Mouse (Mus musculus): Measurements from ENCODE around the gene Sh3bp4. TPM values are rescaled to one million over a fixed set of nuclear protein-coding genes. Genes with fewer than 3 reads are reported as not detected.
A peak's percentile ranks its signal among the peaks of the same experiment; 100 is the strongest.

The Sh3bp4 gene
- polyA plus RNA-seq, 1 experiment from 2014 or later: 22.6 TPM

DNA sequence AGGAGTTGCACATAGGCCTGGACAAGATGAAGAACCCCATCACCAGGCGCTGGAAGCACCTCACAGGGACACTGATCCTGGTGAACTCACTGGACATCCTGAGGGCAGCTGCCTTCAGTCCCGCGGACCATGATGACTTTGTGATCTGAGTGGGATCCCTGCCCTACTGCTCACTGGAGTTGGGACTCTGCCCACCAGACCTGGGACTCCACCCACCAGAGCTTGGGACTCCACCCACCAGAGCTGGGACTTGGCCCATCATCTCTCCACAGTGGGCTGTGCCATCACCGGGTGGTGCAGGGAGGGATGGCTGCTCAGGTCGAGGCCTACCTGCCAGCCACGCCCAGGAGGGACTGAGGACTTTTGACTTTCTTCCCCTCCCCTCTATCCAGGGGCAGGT lies 83.0 kb downstream of the Sh3bp4 start:
- Histone ChIP-seq H3K4me3 (ENCODE audit: low read depth, low read length) (no peak overlapping the region), H3K9me3 (ENCODE audit: control insufficient read depth, low read length) (no peaks in the 10 kb centered on the region), H3K36me3 (ENCODE audit: control insufficient read depth, insufficient read depth, low read length) (peaks cover 44% of the 10 kb centered on the region), H3K27ac (ENCODE audit: low read depth) (no peak overlapping the region), H3K9ac (ENCODE audit: low read length) (no peak overlapping the region), H3K4me1 (replicated peaks; ENCODE audit: control insufficient read depth, insufficient read depth, low read length) (no peaks in the 10 kb centered on the region), H3K4me2 (ENCODE audit: low read length) (no peak overlapping the region), H3K27me3 (replicated peaks; ENCODE audit: control insufficient read depth, insufficient read depth, low read length) (no peaks in the 10 kb centered on the region)
- 80% methylated on average over 6 of the region's 6 CpGs for WGBS
- no peak for DNase-seq (ENCODE audit: low spot score)
- 0 out of 2 replicates have a peak, but pooled peaks have one; percentile 43 for ATAC-seq (replicated peaks; ENCODE audit: low FRiP score, low TSS enrichment, low read depth)

DNA sequence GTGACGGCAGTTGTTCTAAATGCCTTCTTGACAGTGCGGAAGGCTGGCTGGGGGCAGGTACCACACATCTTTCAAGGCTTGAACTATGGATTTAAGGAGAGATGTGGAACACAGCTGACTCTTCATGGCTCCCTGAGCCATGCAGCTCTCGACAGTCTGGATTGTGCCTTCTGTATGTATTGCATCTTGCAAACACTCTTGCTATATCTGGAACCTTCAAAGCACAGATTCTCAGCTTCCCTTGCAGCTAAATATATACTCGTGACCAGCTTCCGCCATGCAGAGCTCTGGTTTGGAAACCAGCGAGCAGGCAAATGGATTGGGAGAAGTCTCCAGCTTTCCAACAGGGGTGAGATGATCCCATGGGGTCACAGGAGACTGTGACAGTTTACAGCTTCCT lies 93.3 kb downstream of the Sh3bp4 start:
- Histone ChIP-seq H3K4me1 (replicated peaks; ENCODE audit: control insufficient read depth, insufficient read depth, low read length) (no peaks in the 10 kb centered on the region), H3K4me3 (ENCODE audit: low read depth, low read length) (no peak overlapping the region), H3K36me3 (ENCODE audit: control insufficient read depth, insufficient read depth, low read length) (no peaks in the 10 kb centered on the region), H3K27ac (ENCODE audit: low read depth) (no peak overlapping the region), H3K27me3 (replicated peaks; ENCODE audit: control insufficient read depth, insufficient read depth, low read length) (no peaks in the 10 kb centered on the region), H3K9ac (ENCODE audit: low read length) (no peak overlapping the region), H3K4me2 (ENCODE audit: low read length) (no peak overlapping the region), H3K9me3 (ENCODE audit: control insufficient read depth, low read length) (peaks cover 3% of the 10 kb centered on the region; the same call in 1 of the 2 replicates)
- DNase-seq (ENCODE audit: low spot score) (no peak), ATAC-seq (replicated peaks; ENCODE audit: low FRiP score, low TSS enrichment, low read depth) (no peak)
- 92% methylated on average over 6 of the region's 6 CpGs for WGBS

DNA sequence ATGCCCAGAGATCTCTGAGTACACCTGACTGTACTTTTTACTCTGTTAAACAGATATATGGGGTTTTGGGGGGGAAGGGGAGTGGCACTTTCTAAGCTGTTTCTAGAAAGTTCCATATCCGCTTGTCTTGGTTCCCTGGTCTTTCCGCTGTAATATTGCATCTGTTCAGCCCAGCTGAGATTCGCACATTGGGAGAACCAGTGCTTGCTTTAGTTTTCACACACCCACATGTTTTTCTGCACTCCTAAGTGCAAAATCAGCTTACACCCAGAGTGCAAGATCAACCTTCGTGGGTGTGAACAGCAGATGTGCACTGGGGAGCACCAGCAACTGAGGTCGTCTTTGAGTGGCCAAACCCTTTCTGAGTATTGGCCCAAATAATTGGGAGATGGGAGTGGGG lies 94.1 kb downstream of the Sh3bp4 start:
- ATAC-seq (replicated peaks; ENCODE audit: low FRiP score, low TSS enrichment, low read depth): no peak
- 84% methylated on average over 5 of the region's 5 CpGs for WGBS

DNA sequence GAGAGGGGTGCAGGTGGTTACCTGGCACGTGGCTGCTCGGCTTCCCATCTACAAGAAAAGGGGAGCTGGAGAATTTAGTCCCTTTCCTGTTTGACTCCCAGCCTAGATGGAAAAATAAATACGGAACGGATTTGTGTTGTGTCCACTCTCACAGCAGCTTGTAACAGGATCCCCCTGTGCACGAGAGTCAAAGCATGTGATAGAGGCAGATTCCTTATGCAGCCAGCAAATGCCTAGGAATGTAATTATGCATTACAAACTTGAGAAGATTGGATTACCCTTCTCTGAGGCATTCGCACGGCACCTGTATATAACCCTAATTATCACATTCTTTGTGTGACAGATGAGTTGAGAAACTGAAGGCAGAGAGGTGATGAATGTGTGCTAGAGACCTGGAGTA lies 94.5 kb downstream of the Sh3bp4 start:
- Histone ChIP-seq H3K9me3 (ENCODE audit: control insufficient read depth, low read length) (peaks cover 3% of the 10 kb centered on the region; the same call in 1 of the 2 replicates), H3K4me1 (replicated peaks; ENCODE audit: control insufficient read depth, insufficient read depth, low read length) (no peaks in the 10 kb centered on the region), H3K9ac (ENCODE audit: low read length) (no peak overlapping the region), H3K4me2 (ENCODE audit: low read length) (no peak overlapping the region), H3K4me3 (ENCODE audit: low read depth, low read length) (no peak overlapping the region), H3K27ac (ENCODE audit: low read depth) (no peak overlapping the region), H3K36me3 (ENCODE audit: control insufficient read depth, insufficient read depth, low read length) (no peaks in the 10 kb centered on the region), H3K27me3 (replicated peaks; ENCODE audit: control insufficient read depth, insufficient read depth, low read length) (no peaks in the 10 kb centered on the region)
- ATAC-seq (replicated peaks; ENCODE audit: low FRiP score, low TSS enrichment, low read depth): no peak
- WGBS: 34% methylated on average over 7 of the region's 7 CpGs
- DNase-seq (ENCODE audit: low spot score): no peak

More for the DNA sequence above, 94.1 kb downstream of the Sh3bp4 start:
- DNase-seq (ENCODE audit: low spot score): no peak
- peaks cover 3% of the 10 kb centered on the region; the same call in 1 of the 2 replicates for H3K9me3 ChIP-seq (ENCODE audit: control insufficient read depth, low read length)
- H3K27ac ChIP-seq (ENCODE audit: low read depth): no peak overlapping the region
- H3K36me3 ChIP-seq (ENCODE audit: control insufficient read depth, insufficient read depth, low read length): no peaks in the 10 kb centered on the region
- no peak overlapping the region for H3K4me2 ChIP-seq (ENCODE audit: low read length)
- H3K9ac ChIP-seq (ENCODE audit: low read length): no peak overlapping the region
- H3K4me1 ChIP-seq (replicated peaks; ENCODE audit: control insufficient read depth, insufficient read depth, low read length): no peaks in the 10 kb centered on the region
- H3K27me3 ChIP-seq (replicated peaks; ENCODE audit: control insufficient read depth, insufficient read depth, low read length): no peaks in the 10 kb centered on the region
- H3K4me3 ChIP-seq (ENCODE audit: low read depth, low read length): no peak overlapping the region

DNA sequence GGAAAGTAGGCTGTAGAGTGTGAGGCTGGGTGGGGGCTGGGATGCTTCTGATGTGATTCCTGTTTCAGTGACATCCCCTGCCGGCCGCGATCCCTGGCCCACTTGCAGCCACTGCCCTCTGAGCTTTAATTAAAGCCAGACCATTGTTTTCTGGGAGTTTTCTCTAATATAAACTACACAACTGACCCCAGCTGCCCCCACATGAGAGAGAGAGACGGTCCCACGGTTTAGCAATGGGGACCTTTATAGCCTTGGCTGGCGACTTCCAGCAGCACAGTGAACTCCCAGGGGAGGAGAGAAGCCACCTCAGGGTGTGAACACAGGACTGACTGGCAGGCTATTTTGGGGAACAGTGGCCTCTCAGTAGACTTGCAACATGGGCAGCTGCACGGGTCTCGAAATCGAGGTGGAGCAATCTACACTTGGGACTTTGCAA lies 96.6 kb downstream of the Sh3bp4 start:
- 48% methylated on average over 9 of the region's 9 CpGs for WGBS
- Histone ChIP-seq H3K9me3 (ENCODE audit: control insufficient read depth, low read length) (no peaks in the 10 kb centered on the region), H3K4me1 (replicated peaks; ENCODE audit: control insufficient read depth, insufficient read depth, low read length) (no peaks in the 10 kb centered on the region), H3K27me3 (replicated peaks; ENCODE audit: control insufficient read depth, insufficient read depth, low read length) (no peaks in the 10 kb centered on the region), H3K9ac (ENCODE audit: low read length) (no peak overlapping the region), H3K36me3 (ENCODE audit: control insufficient read depth, insufficient read depth, low read length) (no peaks in the 10 kb centered on the region), H3K4me2 (ENCODE audit: low read length) (no peak overlapping the region), H3K27ac (ENCODE audit: low read depth) (no peak overlapping the region), H3K4me3 (ENCODE audit: low read depth, low read length) (no peak overlapping the region)
- no peak for ATAC-seq (replicated peaks; ENCODE audit: low FRiP score, low TSS enrichment, low read depth)
- no peak for DNase-seq (ENCODE audit: low spot score)

DNA sequence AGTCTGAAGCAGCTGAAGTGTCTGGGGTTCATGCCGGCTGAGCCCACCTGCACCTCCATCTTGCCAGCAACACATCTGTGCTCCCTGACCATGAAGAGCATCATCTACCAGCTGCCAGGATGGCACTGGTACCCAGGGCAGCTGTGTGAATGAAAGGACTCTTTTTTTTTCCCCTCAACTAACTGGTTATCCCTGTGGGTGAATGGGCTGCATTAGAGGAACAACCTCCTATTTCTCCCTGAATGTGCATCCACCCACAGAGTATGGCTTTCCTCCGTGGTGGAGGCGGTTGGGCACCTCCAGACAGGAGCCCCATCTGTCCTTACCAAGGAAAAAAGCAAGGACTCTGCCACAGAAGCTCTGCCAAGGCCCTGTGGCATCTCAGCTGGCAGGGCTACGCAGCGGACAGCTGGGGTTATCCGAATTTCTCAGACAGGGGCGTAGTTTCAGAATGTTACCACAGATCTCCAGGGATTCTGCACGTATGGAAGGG lies 101.1 kb downstream of the Sh3bp4 start:
- Histone ChIP-seq H3K9ac (ENCODE audit: low read length) (no peak overlapping the region), H3K9me3 (ENCODE audit: control insufficient read depth, low read length) (no peaks in the 10 kb centered on the region), H3K4me3 (ENCODE audit: low read depth, low read length) (no peak overlapping the region), H3K4me2 (ENCODE audit: low read length) (no peak overlapping the region), H3K27me3 (replicated peaks; ENCODE audit: control insufficient read depth, insufficient read depth, low read length) (no peaks in the 10 kb centered on the region), H3K36me3 (ENCODE audit: control insufficient read depth, insufficient read depth, low read length) (no peaks in the 10 kb centered on the region), H3K4me1 (replicated peaks; ENCODE audit: control insufficient read depth, insufficient read depth, low read length) (peaks cover 6% of the 10 kb centered on the region; the same call in 1 of the 2 replicates), H3K27ac (ENCODE audit: low read depth) (no peak overlapping the region)
- no peak for ATAC-seq (replicated peaks; ENCODE audit: low FRiP score, low TSS enrichment, low read depth)
- DNase-seq (ENCODE audit: low spot score): no peak
- 86% methylated on average over 8 of the region's 8 CpGs for WGBS

DNA sequence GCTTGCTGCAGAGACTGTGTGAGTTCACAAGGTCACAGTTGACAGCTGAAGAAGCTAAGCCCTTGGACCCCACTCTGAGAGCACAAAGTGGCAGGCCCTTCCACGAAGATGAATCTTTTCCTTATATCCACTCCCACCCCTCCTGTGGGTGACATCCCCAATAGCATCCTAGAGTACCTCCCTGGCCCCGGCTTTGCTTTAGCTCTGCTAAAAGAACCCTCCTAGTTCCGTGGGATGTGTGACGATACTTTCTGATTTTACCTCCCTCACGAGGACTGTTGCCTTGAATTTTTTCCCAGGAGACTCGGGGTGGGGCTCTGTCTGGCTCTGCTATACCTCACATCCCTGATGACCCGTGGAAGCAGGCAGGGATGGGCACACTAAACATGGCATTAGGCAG lies 104.4 kb downstream of the Sh3bp4 start:
- Histone ChIP-seq H3K27ac (ENCODE audit: low read depth) (no peak overlapping the region), H3K36me3 (ENCODE audit: control insufficient read depth, insufficient read depth, low read length) (no peaks in the 10 kb centered on the region), H3K9ac (ENCODE audit: low read length) (no peak overlapping the region), H3K27me3 (replicated peaks; ENCODE audit: control insufficient read depth, insufficient read depth, low read length) (no peaks in the 10 kb centered on the region), H3K9me3 (ENCODE audit: control insufficient read depth, low read length) (no peaks in the 10 kb centered on the region), H3K4me2 (ENCODE audit: low read length) (no peak overlapping the region), H3K4me1 (replicated peaks; ENCODE audit: control insufficient read depth, insufficient read depth, low read length) (peaks cover 6% of the 10 kb centered on the region; the same call in 1 of the 2 replicates), H3K4me3 (ENCODE audit: low read depth, low read length) (no peak overlapping the region)
- DNase-seq (ENCODE audit: low spot score) (no peak), ATAC-seq (replicated peaks; ENCODE audit: low FRiP score, low TSS enrichment, low read depth) (no peak)
- 39% methylated on average over 7 of the region's 7 CpGs for WGBS

DNA sequence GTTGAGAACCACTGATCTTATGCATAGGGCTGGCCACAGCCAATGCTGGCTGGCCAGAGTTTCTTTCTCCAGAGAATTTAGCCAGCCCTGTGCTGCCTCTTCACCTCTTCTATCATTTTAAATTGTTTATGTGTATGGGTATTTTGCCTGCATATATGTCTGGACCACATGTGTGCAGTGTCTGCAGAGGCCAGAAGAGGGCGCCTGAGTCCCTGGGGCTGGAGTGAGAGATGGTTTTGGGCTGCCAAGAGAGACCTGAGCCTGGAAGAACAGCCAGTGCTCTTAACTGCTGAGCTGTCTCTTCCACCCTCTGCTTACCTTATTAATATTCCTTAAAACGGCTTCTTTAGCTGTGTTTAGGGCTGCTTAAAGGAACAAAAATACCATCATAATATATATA lies 105.1 kb downstream of the Sh3bp4 start:
- Histone ChIP-seq H3K9ac (ENCODE audit: low read length) (no peak overlapping the region), H3K4me3 (ENCODE audit: low read depth, low read length) (no peak overlapping the region), H3K27me3 (replicated peaks; ENCODE audit: control insufficient read depth, insufficient read depth, low read length) (no peaks in the 10 kb centered on the region), H3K27ac (ENCODE audit: low read depth) (no peak overlapping the region), H3K4me1 (replicated peaks; ENCODE audit: control insufficient read depth, insufficient read depth, low read length) (peaks cover 6% of the 10 kb centered on the region; the same call in 1 of the 2 replicates), H3K9me3 (ENCODE audit: control insufficient read depth, low read length) (no peaks in the 10 kb centered on the region), H3K4me2 (ENCODE audit: low read length) (no peak overlapping the region), H3K36me3 (ENCODE audit: control insufficient read depth, insufficient read depth, low read length) (no peaks in the 10 kb centered on the region)
- WGBS: 62% methylated on average over 2 of the region's 2 CpGs
- ATAC-seq (replicated peaks; ENCODE audit: low FRiP score, low TSS enrichment, low read depth) (no peak), DNase-seq (ENCODE audit: low spot score) (no peak)

DNA sequence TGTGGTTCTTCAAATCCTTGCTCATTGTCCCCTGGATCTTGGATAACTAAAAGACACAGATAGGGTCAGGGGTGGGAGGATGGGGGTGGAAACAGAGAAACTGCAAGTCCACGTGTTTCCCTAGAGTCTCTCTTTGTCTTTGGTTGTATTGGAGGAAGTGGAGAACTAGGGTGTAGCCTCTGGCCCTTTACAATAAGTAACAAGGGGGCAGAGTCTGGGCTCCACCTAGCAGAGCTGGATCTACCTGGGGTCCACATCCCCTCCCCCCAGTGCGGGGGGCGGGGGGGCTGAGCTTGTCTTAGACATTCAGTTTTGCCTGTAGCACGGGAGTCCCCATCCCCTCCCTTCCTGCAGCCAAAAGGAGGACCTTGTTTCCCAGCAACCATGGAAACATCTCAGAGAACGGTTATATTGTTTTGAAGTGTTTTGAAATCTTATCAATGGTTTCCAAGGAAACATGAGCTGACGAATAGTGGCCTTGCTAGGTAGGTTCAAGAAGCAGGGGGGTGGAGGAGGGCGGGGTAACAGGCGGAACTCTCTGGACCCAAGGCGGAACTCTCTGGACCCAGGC lies 113.1 kb downstream of the Sh3bp4 start:
- H3K27me3 ChIP-seq (replicated peaks; ENCODE audit: control insufficient read depth, insufficient read depth, low read length): no peaks in the 10 kb centered on the region
- H3K36me3 ChIP-seq (ENCODE audit: control insufficient read depth, insufficient read depth, low read length): no peaks in the 10 kb centered on the region
- no peaks in the 10 kb centered on the region for H3K9me3 ChIP-seq (ENCODE audit: control insufficient read depth, low read length)
- 14% methylated on average over 9 of the region's 9 CpGs for whole genome bisulfite sequencing
- H3K9ac ChIP-seq (ENCODE audit: low read length): no peak overlapping the region
- H3K4me1 ChIP-seq (replicated peaks; ENCODE audit: control insufficient read depth, insufficient read depth, low read length): 0 out of 2 replicates have a peak, but pooled peaks cover 5% of the 10 kb centered on the region
- H3K4me2 ChIP-seq (ENCODE audit: low read length): peak overlapping the region; percentile 30
- peak overlapping the region; percentile 29; the same call in 1 of the 2 replicates for H3K27ac ChIP-seq (ENCODE audit: low read depth)
- ATAC-seq (replicated peaks; ENCODE audit: low FRiP score, low TSS enrichment, low read depth) (peak; percentile 60), DNase-seq (ENCODE audit: low spot score) (peak; percentile 76)
- no peak overlapping the region for H3K4me3 ChIP-seq (ENCODE audit: low read depth, low read length)
